Mouse (Mus musculus): ENCODE data around the gene Dapp1. TPM values are rescaled to one million over a fixed set of nuclear protein-coding genes. Genes with fewer than 3 reads are reported as not detected.
"Not testable (repeated sequence)": the region's sequence is repeated elsewhere in the genome, so short reads cannot be mapped to it uniquely, and the experiment has no call there.

Gene Dapp1
- polyA plus RNA-seq, 1 experiment from 2014 or later, result 4.1 TPM

DNA sequence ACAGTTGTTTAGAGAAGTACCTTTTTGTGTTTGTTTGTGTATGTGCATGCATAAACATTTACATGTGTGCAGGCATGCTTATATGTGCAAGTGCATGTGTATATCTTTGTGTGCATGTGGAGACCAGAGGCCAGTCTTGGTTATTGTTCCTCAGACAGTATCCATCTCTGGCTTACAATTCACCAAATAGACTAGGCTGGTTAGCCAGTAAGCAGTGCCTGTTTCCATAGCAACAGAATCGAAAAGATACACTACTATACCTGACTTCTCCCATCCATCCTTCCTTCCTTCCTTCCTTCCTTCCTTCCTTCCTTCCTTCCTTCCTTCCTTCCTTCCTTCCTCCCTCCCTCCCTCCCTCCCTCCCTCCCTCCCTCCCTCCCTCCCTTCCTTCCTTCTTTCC is 17.3 kb downstream of the Dapp1 start:
- H3K9me3 ChIP-seq (ENCODE audit: control insufficient read depth, low read length); H3K27me3 ChIP-seq (replicated peaks; ENCODE audit: control insufficient read depth, insufficient read depth, low read length); H3K4me2 ChIP-seq (ENCODE audit: low read length); H3K27ac ChIP-seq (ENCODE audit: low read length); H3K4me1 ChIP-seq (replicated peaks; ENCODE audit: control insufficient read depth, insufficient read depth, low read length); H3K36me3 ChIP-seq (ENCODE audit: control insufficient read depth, insufficient read depth); H3K9ac ChIP-seq (replicated peaks; ENCODE audit: low read depth, low read length); H3K4me3 ChIP-seq (replicated peaks; ENCODE audit: low read length): not testable (repeated sequence)
- WGBS, result 33% methylated on average over 1 of the region's 1 CpGs
- 0 out of 2 replicates have a peak, but pooled peaks have one; percentile 47 for ATAC-seq

- no peak overlapping the region for H3K27ac ChIP-seq (ENCODE audit: low read length)
- H3K27me3 ChIP-seq (replicated peaks; ENCODE audit: control insufficient read depth, insufficient read depth, low read length), result no peaks in the 10 kb centered on the region
- no peak overlapping the region for H3K4me3 ChIP-seq (replicated peaks; ENCODE audit: low read length)
- no peak overlapping the region for H3K4me2 ChIP-seq (ENCODE audit: low read length)
- ATAC-seq, result no peak
- H3K36me3 ChIP-seq (ENCODE audit: control insufficient read depth, insufficient read depth), result no peaks in the 10 kb centered on the region
- 65% methylated on average over 8 of the region's 8 CpGs for WGBS
- H3K9ac ChIP-seq (replicated peaks; ENCODE audit: low read depth, low read length), result no peak overlapping the region
- no peaks in the 10 kb centered on the region for H3K9me3 ChIP-seq (ENCODE audit: control insufficient read depth, low read length)
- 0 out of 2 replicates have a peak, but pooled peaks cover 2% of the 10 kb centered on the region for H3K4me1 ChIP-seq (replicated peaks; ENCODE audit: control insufficient read depth, insufficient read depth, low read length)
These were observed 17.8 kb downstream of the Dapp1 start for GRCm38 (mm10) chr3:137963508-137963907.

GRCm38 (mm10) chr3:137961736-137962385 is 19.5 kb downstream of the Dapp1 start:
- H3K4me1 ChIP-seq (replicated peaks; ENCODE audit: control insufficient read depth, insufficient read depth, low read length), result 0 out of 2 replicates have a peak, but pooled peaks cover 2% of the 10 kb centered on the region
- H3K4me2 ChIP-seq (ENCODE audit: low read length), result no peak overlapping the region
- no peak overlapping the region for H3K27ac ChIP-seq (ENCODE audit: low read length)
- no peak overlapping the region for H3K4me3 ChIP-seq (replicated peaks; ENCODE audit: low read length)
- H3K9me3 ChIP-seq (ENCODE audit: control insufficient read depth, low read length), result no peaks in the 10 kb centered on the region
- no peaks in the 10 kb centered on the region for H3K27me3 ChIP-seq (replicated peaks; ENCODE audit: control insufficient read depth, insufficient read depth, low read length)
- no peak overlapping the region for H3K9ac ChIP-seq (replicated peaks; ENCODE audit: low read depth, low read length)
- WGBS, result 71% methylated on average over 8 of the region's 8 CpGs
- H3K36me3 ChIP-seq (ENCODE audit: control insufficient read depth, insufficient read depth), result no peaks in the 10 kb centered on the region
- no peak for ATAC-seq

DNA sequence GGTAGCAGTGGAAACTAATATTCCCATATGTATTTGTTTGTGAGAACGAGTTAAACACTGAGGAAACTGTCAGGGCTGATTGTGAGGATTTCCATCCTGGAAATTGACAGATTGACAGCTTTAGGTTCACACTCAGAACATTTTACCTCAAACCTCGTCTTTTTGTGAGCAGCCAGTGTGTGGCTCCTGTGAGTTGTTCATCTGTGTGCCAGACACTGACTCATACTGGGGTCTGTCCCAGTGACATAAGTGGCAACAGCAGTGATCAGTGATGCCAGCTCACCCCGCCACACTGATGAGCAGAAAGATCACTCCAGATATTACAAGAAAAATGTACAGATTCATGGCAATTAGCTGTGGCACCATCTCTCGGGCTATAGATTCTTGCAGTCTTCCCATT is 21.9 kb downstream of the Dapp1 start:
- Histone ChIP-seq H3K4me2 (ENCODE audit: low read length) (no peak overlapping the region), H3K27ac (ENCODE audit: low read length) (no peak overlapping the region), H3K4me3 (replicated peaks; ENCODE audit: low read length) (no peak overlapping the region), H3K36me3 (ENCODE audit: control insufficient read depth, insufficient read depth) (no peaks in the 10 kb centered on the region), H3K4me1 (replicated peaks; ENCODE audit: control insufficient read depth, insufficient read depth, low read length) (0 out of 2 replicates have a peak, but pooled peaks cover 2% of the 10 kb centered on the region), H3K9ac (replicated peaks; ENCODE audit: low read depth, low read length) (no peak overlapping the region), H3K27me3 (replicated peaks; ENCODE audit: control insufficient read depth, insufficient read depth, low read length) (no peaks in the 10 kb centered on the region), H3K9me3 (ENCODE audit: control insufficient read depth, low read length) (no peaks in the 10 kb centered on the region)
- ATAC-seq, result no peak
- WGBS, result 78% methylated on average over 4 of the region's 4 CpGs

DNA sequence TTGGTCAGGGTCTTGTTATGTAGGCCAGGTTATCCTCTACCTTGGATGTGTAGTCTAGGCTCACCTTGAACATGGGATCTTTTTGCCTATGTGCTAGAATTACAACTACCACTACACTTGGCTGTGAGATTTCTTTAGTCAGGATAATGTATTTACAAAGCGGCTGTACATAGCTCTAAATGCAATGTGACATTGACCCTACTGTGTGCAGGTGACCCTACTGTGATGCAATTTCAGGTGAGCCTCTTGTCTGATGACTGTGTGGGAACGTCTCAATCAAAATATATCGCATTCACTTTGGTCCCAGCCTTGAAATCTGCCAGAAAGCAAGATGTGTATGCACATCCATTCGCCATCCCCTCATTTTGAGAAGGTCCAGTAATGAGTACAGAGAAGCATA is 23.0 kb downstream of the Dapp1 start:
- 98% methylated on average over 4 of the region's 4 CpGs for WGBS
- H3K9ac ChIP-seq (replicated peaks; ENCODE audit: low read depth, low read length), result no peak overlapping the region
- H3K4me1 ChIP-seq (replicated peaks; ENCODE audit: control insufficient read depth, insufficient read depth, low read length), result 0 out of 2 replicates have a peak, but pooled peaks cover 2% of the 10 kb centered on the region
- H3K36me3 ChIP-seq (ENCODE audit: control insufficient read depth, insufficient read depth), result no peaks in the 10 kb centered on the region
- H3K4me3 ChIP-seq (replicated peaks; ENCODE audit: low read length), result no peak overlapping the region
- H3K27ac ChIP-seq (ENCODE audit: low read length), result no peak overlapping the region
- no peak for ATAC-seq
- no peak overlapping the region for H3K4me2 ChIP-seq (ENCODE audit: low read length)
- no peaks in the 10 kb centered on the region for H3K9me3 ChIP-seq (ENCODE audit: control insufficient read depth, low read length)
- H3K27me3 ChIP-seq (replicated peaks; ENCODE audit: control insufficient read depth, insufficient read depth, low read length), result no peaks in the 10 kb centered on the region

GRCm38 (mm10) chr3:137957864-137958263 is 23.5 kb downstream of the Dapp1 start:
- H3K9me3 ChIP-seq (ENCODE audit: control insufficient read depth, low read length), result no peaks in the 10 kb centered on the region
- H3K27ac ChIP-seq (ENCODE audit: low read length), result no peak overlapping the region
- H3K4me3 ChIP-seq (replicated peaks; ENCODE audit: low read length), result no peak overlapping the region
- no peak overlapping the region for H3K4me2 ChIP-seq (ENCODE audit: low read length)
- no peaks in the 10 kb centered on the region for H3K27me3 ChIP-seq (replicated peaks; ENCODE audit: control insufficient read depth, insufficient read depth, low read length)
- H3K4me1 ChIP-seq (replicated peaks; ENCODE audit: control insufficient read depth, insufficient read depth, low read length), result 0 out of 2 replicates have a peak, but pooled peaks cover 2% of the 10 kb centered on the region
- no peak for ATAC-seq
- H3K36me3 ChIP-seq (ENCODE audit: control insufficient read depth, insufficient read depth), result no peaks in the 10 kb centered on the region
- WGBS, result 94% methylated on average over 9 of the region's 9 CpGs
- no peak overlapping the region for H3K9ac ChIP-seq (replicated peaks; ENCODE audit: low read depth, low read length)

DNA sequence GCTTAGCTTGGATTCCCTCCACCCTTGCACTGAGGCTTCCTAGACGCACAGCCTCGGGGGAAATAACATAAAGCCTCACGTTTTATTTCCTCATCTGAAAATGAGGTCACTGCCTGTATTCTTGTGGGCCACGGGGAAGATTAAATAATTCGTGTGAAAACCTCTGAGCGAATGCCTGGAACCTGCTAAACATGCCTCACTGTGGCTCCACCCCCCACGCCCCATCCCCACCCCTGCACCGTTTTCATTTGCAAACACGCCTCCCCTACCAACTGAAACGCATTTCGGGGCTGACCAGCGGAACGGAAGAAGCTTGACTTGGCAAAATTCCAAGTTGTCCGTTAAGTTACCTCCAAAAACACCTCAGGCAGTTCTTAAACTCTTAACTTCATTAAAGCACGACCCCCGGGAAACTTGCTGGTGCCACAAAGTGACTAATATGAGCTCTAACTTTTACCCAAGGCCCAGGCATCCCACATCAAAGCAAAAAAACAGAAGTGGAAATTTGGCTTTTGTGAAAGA is 25.7 kb downstream of the Dapp1 start:
- Histone ChIP-seq H3K36me3 (ENCODE audit: control insufficient read depth, insufficient read depth) (no peaks in the 10 kb centered on the region), H3K4me1 (replicated peaks; ENCODE audit: control insufficient read depth, insufficient read depth, low read length) (0 out of 2 replicates have a peak, but pooled peaks cover 4% of the 10 kb centered on the region), H3K27me3 (replicated peaks; ENCODE audit: control insufficient read depth, insufficient read depth, low read length) (no peaks in the 10 kb centered on the region), H3K9ac (replicated peaks; ENCODE audit: low read depth, low read length) (no peak overlapping the region), H3K4me2 (ENCODE audit: low read length) (peak overlapping the region; percentile 10), H3K4me3 (replicated peaks; ENCODE audit: low read length) (no peak overlapping the region), H3K27ac (ENCODE audit: low read length) (no peak overlapping the region), H3K9me3 (ENCODE audit: control insufficient read depth, low read length) (no peaks in the 10 kb centered on the region)
- no peak for ATAC-seq
- WGBS, result 15% methylated on average over 16 of the region's 16 CpGs

- no peaks in the 10 kb centered on the region for H3K36me3 ChIP-seq (ENCODE audit: control insufficient read depth, insufficient read depth)
- no peak overlapping the region for H3K4me3 ChIP-seq (replicated peaks; ENCODE audit: low read length)
- H3K4me2 ChIP-seq (ENCODE audit: low read length), result no peak overlapping the region
- H3K9ac ChIP-seq (replicated peaks; ENCODE audit: low read depth, low read length), result no peak overlapping the region
- 0 out of 2 replicates have a peak, but pooled peaks cover 4% of the 10 kb centered on the region for H3K4me1 ChIP-seq (replicated peaks; ENCODE audit: control insufficient read depth, insufficient read depth, low read length)
- H3K27me3 ChIP-seq (replicated peaks; ENCODE audit: control insufficient read depth, insufficient read depth, low read length), result no peaks in the 10 kb centered on the region
- H3K9me3 ChIP-seq (ENCODE audit: control insufficient read depth, low read length), result no peaks in the 10 kb centered on the region
- H3K27ac ChIP-seq (ENCODE audit: low read length), result no peak overlapping the region
- ATAC-seq, result no peak
- WGBS, result 73% methylated on average over 23 of the region's 23 CpGs
These were observed 27.0 kb downstream of the Dapp1 start for GRCm38 (mm10) chr3:137954256-137954916.

DNA sequence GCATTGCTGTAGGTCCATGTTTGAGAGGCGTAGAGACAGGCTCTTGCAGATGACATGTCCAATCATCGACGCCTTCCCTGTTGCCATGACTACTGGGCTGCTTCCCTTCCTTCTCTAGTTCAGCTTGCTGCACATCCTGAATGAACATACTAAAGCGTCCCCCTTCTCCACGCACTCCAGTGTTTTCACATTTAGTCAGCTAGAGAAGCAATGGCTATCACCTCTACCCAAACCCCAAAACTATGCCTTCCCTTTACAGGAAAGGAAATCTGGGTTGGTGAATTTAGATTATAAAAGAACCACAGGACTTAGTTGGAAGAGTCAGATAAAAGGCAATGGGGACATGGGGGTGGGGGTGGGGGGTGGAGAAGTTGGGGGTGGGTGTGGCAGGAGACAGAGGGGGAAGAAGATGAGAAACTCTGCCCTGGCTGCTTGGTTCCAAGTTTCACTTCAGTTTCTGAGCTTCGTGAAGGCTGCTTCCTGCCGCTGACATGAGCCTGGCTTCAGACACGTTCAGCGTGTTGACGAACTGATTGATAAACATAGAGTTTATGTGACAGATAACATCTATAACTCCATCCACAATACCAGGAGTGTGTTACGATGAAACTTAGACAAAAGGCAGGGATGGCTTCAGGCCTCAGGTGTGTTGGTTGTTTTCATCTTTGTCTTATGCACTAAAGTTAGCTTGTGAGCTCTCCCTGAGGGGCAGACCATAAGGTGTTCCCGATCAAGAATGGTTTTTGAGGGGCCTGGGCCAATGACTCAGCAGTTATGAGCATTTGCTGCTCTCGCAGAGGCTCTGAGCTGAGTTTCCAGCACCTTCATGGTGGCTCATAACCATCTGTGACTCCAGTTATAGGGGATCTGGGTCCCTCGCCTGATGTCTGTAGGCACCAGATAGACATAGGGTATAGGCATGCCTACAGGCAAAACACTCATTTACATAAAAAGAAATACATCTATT is 28.1 kb downstream of the Dapp1 start:
- 72% methylated on average over 14 of the region's 14 CpGs for WGBS
- H3K4me1 ChIP-seq (replicated peaks; ENCODE audit: control insufficient read depth, insufficient read depth, low read length), result 0 out of 2 replicates have a peak, but pooled peaks cover 4% of the 10 kb centered on the region
- H3K27ac ChIP-seq (ENCODE audit: low read length), result no peak overlapping the region
- H3K36me3 ChIP-seq (ENCODE audit: control insufficient read depth, insufficient read depth), result no peaks in the 10 kb centered on the region
- H3K9me3 ChIP-seq (ENCODE audit: control insufficient read depth, low read length), result no peaks in the 10 kb centered on the region
- no peak overlapping the region for H3K4me2 ChIP-seq (ENCODE audit: low read length)
- H3K4me3 ChIP-seq (replicated peaks; ENCODE audit: low read length), result no peak overlapping the region
- no peaks in the 10 kb centered on the region for H3K27me3 ChIP-seq (replicated peaks; ENCODE audit: control insufficient read depth, insufficient read depth, low read length)
- peak; percentile 95 for ATAC-seq
- H3K9ac ChIP-seq (replicated peaks; ENCODE audit: low read depth, low read length), result no peak overlapping the region

Measured in forebrain, embryonic 16.5 days (tissue).